In genomic region chr9:78088971-78089370, GRCm38 (mm10) we compare ENCODE assay signal across 31 mouse cellular contexts. TPM values are rescaled to one million over a fixed set of nuclear protein-coding genes. Genes with fewer than 3 reads are reported as not detected.
DNase-seq lines count a peak whose midpoint lies in the region; ATAC-seq lines count a peak whose summit lies in the region.
"Had no signal": no experiment of that assay in that cellular context is flagged by ENCODE, and none has a peak within 500 bp of the region (broad histone marks: within the 10 kb centered on the region; RNA-seq: fewer than 3 reads in every experiment).

No protein-coding gene starts in this region.

- ATAC-seq in heart, embryonic 12.5 days (ENCODE audit: insufficient number of reproducible peaks, low FRiP score), result peak; percentile 60; the same call in 1 of the 2 replicates
- ATAC-seq in heart, embryonic 14.5 days (ENCODE audit: insufficient number of reproducible peaks, insufficient read depth, low FRiP score, low read depth), result peak; percentile 52; the same call in 1 of the 2 replicates
- ATAC-seq: activated CD4-positive, CD25-positive, alpha-beta regulatory T cell, adult 4 months; forebrain, embryonic 13.5 days; inflammation-experienced regulatory T-cells, adult 6 months had no signal

- DNase-seq in heart, embryonic 10.5 days (ENCODE audit: low spot score), result no peak
- DNase-seq in heart, adult 9 months (ENCODE audit: low spot score in 2 of 2), result no peak
- DNase-seq in heart, postnatal 4 days, result peak; percentile 16
- DNase-seq in testis, postnatal 14 days (ENCODE audit: low spot score), result no peak
- DNase-seq: adrenal gland, adult 2 months; adrenal gland, postnatal 36 days; B cell, adult 2 months; cerebellum, adult 9-10 months; cerebellum, postnatal 36 days; kidney, adult 11 months had no signal

- H3K4me1 ChIP-seq in heart, embryonic 10.5 days, result peaks cover 13% of the 10 kb centered on the region
- H3K4me1 ChIP-seq in heart, embryonic 12.5 days (replicated peaks), result peaks cover 23% of the 10 kb centered on the region
- peaks cover 12 to 24% of the 10 kb centered on the region in 2 experiments for H3K4me1 ChIP-seq in heart, embryonic 14.5 days (ENCODE audit: control insufficient read depth in 2 of 2, insufficient read depth in 2 of 2, low read length in 2 of 2)
- H3K4me1 ChIP-seq: forebrain, embryonic 13.5 days; hindbrain, embryonic 15.5 days; limb, embryonic 13.5 days; lung, embryonic 15.5 days; midbrain, embryonic 12.5 days had no signal

- peak overlapping the region; percentile 80 for H3K27ac ChIP-seq in heart, embryonic 10.5 days
- peak overlapping the region; percentile 77 for H3K27ac ChIP-seq in heart, embryonic 12.5 days (ENCODE audit: poor library complexity, severe bottlenecking)
- H3K27ac ChIP-seq in heart, embryonic 14.5 days (replicated peaks in 1 of 2; ENCODE audit: control insufficient read depth in 1 of 2, insufficient read depth in 1 of 2, low read depth in 2 of 2, low read length in 2 of 2), result peak overlapping the region; percentile 84 to 91
- H3K27ac ChIP-seq: forebrain, embryonic 13.5 days; hindbrain, embryonic 15.5 days; limb, embryonic 13.5 days; lung, embryonic 15.5 days; midbrain, embryonic 12.5 days; neural tube, embryonic 13.5 days had no signal

- H3K9ac ChIP-seq in heart, embryonic 12.5 days, result no peak overlapping the region
- peak overlapping the region; percentile 39; the same call in 1 of the 2 replicates for H3K9ac ChIP-seq in heart, embryonic 14.5 days (ENCODE audit: low read length)
- H3K9ac ChIP-seq: forebrain, embryonic 13.5 days; hindbrain, embryonic 15.5 days; limb, embryonic 13.5 days; lung, embryonic 15.5 days; midbrain, embryonic 12.5 days; neural tube, embryonic 13.5 days had no signal

- H3K9me3 ChIP-seq in heart, embryonic 10.5 days, result no peaks in the 10 kb centered on the region
- H3K9me3 ChIP-seq in heart, embryonic 12.5 days (replicated peaks), result no peaks in the 10 kb centered on the region
- no peaks in the 10 kb centered on the region for H3K9me3 ChIP-seq in heart, embryonic 14.5 days (ENCODE audit: control insufficient read depth, low read length)
- H3K9me3 ChIP-seq: forebrain, embryonic 13.5 days; hindbrain, embryonic 15.5 days; limb, embryonic 13.5 days; lung, embryonic 15.5 days; midbrain, embryonic 12.5 days; neural tube, embryonic 13.5 days had no signal

- 46% methylated on average over 7 of the region's 7 CpGs for WGBS in heart, embryonic 10.5 days
- WGBS in heart, embryonic 12.5 days, result 45% methylated on average over 7 of the region's 7 CpGs
- 26% methylated on average over 7 of the region's 7 CpGs for WGBS in heart, embryonic 14.5 days

- no peak overlapping the region for H3K4me3 ChIP-seq in heart, embryonic 10.5 days
- no peak overlapping the region for H3K4me3 ChIP-seq in heart, embryonic 12.5 days
- no peak overlapping the region for H3K4me3 ChIP-seq in heart, embryonic 14.5 days (ENCODE audit: control insufficient read depth in 1 of 2, insufficient read depth in 1 of 2, low read depth in 1 of 2, low read length in 2 of 2)
- H3K4me3 ChIP-seq: forebrain, embryonic 13.5 days; hindbrain, embryonic 15.5 days; limb, embryonic 13.5 days; lung, embryonic 15.5 days; midbrain, embryonic 12.5 days; neural tube, embryonic 13.5 days had no signal

- peaks cover 50% of the 10 kb centered on the region for H3K36me3 ChIP-seq in heart, embryonic 10.5 days
- peaks cover 67% of the 10 kb centered on the region for H3K36me3 ChIP-seq in heart, embryonic 12.5 days
- peaks cover 82% of the 10 kb centered on the region for H3K36me3 ChIP-seq in heart, embryonic 14.5 days (ENCODE audit: control insufficient read depth, insufficient read depth, low read length)

- no peak overlapping the region for H3K4me2 ChIP-seq in heart, embryonic 12.5 days
- peak overlapping the region; percentile 18; the same call in 1 of the 2 replicates for H3K4me2 ChIP-seq in heart, embryonic 14.5 days (ENCODE audit: low read length)
- H3K4me2 ChIP-seq: forebrain, embryonic 13.5 days; hindbrain, embryonic 15.5 days; limb, embryonic 13.5 days; liver, embryonic 11.5 days; lung, embryonic 15.5 days; midbrain, embryonic 12.5 days; neural tube, embryonic 13.5 days had no signal

- H3K27me3 ChIP-seq in heart, embryonic 10.5 days (ENCODE audit: insufficient read depth, poor library complexity, severe bottlenecking), result no peaks in the 10 kb centered on the region
- no peaks in the 10 kb centered on the region for H3K27me3 ChIP-seq in heart, embryonic 12.5 days (replicated peaks)
- no peaks in the 10 kb centered on the region for H3K27me3 ChIP-seq in heart, embryonic 14.5 days (ENCODE audit: control insufficient read depth, insufficient read depth, low read length)
- H3K27me3 ChIP-seq: forebrain, embryonic 13.5 days; hindbrain, embryonic 15.5 days; limb, embryonic 13.5 days; lung, embryonic 15.5 days; midbrain, embryonic 12.5 days; neural tube, embryonic 13.5 days had no signal

RNA-seq across cellular contexts. Expression of gene Fbxo9, which starts 19.9 kb away (rescaled TPM):
- polyA plus RNA-seq in heart, embryonic 10.5 days (2016; fragmentation: Nextera tagmentation; extraction: Ambion mirVana), result 28.5 and 30.6 TPM in 2 replicates
- polyA plus RNA-seq in heart, embryonic 12.5 days (2016; fragmentation: Nextera tagmentation; extraction: Ambion mirVana), result 44.2 and 45.9 TPM in 2 replicates
- polyA plus RNA-seq in heart, embryonic 14.5 days (2014; fragmentation: Nextera tagmentation; extraction: Ambion mirVana), result 49.8 and 51.3 TPM in 2 replicates
- 10 to 100 TPM; 67.6 to 72.3 TPM for total RNA-seq in heart, postnatal 4 days (2021)

RNA-seq across cellular contexts. Expression of gene Ick, which starts 20.0 kb away (rescaled TPM):
- 17.2 and 21.5 TPM in 2 replicates for polyA plus RNA-seq in heart, embryonic 10.5 days (2016; fragmentation: Nextera tagmentation; extraction: Ambion mirVana)
- polyA plus RNA-seq in heart, embryonic 12.5 days (2016; fragmentation: Nextera tagmentation; extraction: Ambion mirVana), result 15.8 and 18.8 TPM in 2 replicates
- 16.0 and 16.6 TPM in 2 replicates for polyA plus RNA-seq in heart, embryonic 14.5 days (2014; fragmentation: Nextera tagmentation; extraction: Ambion mirVana)
- total RNA-seq in heart, postnatal 4 days (2021), result 10 to 100 TPM; 23.9 to 24.0 TPM

RNA-seq across cellular contexts. Expression of gene Gcm1, which starts 37.2 kb away (rescaled TPM):
- polyA plus RNA-seq in heart, embryonic 10.5 days (2016; fragmentation: Nextera tagmentation; extraction: Ambion mirVana), result 0.09 TPM in 1 of 2 replicates, not detected in the other
- not detected in 2 replicates for polyA plus RNA-seq in heart, embryonic 12.5 days (2016; fragmentation: Nextera tagmentation; extraction: Ambion mirVana)
- polyA plus RNA-seq in heart, embryonic 14.5 days (2014; fragmentation: Nextera tagmentation; extraction: Ambion mirVana), result not detected in 2 replicates
- not detected for total RNA-seq in heart, postnatal 4 days (2021)
- total RNA-seq: adrenal gland, adult 2 months; adrenal gland, postnatal 36 days; gastrocnemius, adult 18-20 months; gastrocnemius, postnatal 4 days; hematopoietic stem cell, adult 5-6 weeks; layer of hippocampus, adult 18-20 months; layer of hippocampus, postnatal 25 days; left cerebral cortex, adult 8-10 months; left cerebral cortex, postnatal 36 days; megakaryocyte progenitor cell, adult 5-6 weeks had no signal
- polyA plus RNA-seq: adrenal gland, adult 2 months; embryonic facial prominence, embryonic 11.5 days; forebrain, embryonic 13.5 days; hindbrain, embryonic 15.5 days; inflammation-experienced regulatory T-cells, adult 6 months; limb, embryonic 13.5 days; liver, embryonic 11.5 days; liver, embryonic 16.5 days; neural tube, embryonic 13.5 days had no signal
